Mouse (Mus musculus) stomach, embryonic 14.5 days (tissue): ENCODE measurements around the gene Itgae. TPM values are rescaled to one million over a fixed set of nuclear protein-coding genes. Genes with fewer than 3 reads are reported as not detected.

Experiments used
- ATAC-seq: fragments of 200-750 bp; cut with Nextera tagmentation; 2 replicates; pipeline ENCODE4 v1.8.0; 2017; ENCODE audit warnings: low read depth, moderate TSS enrichment; ENCODE audit not compliant: insufficient number of reproducible peaks, insufficient read depth, low FRiP score
- H3K27ac ChIP-seq: fragments of 300-500 bp; sonication (generic); 2 replicates; pipeline ENCODE4 v1.5.1; 2014; ENCODE audit warnings: mild to moderate bottlenecking, low read length, moderate library complexity, mixed read lengths
- H3K27me3 ChIP-seq: fragments of 300-500 bp; sonication (generic); 2 replicates; pipeline ENCODE4 v1.6.1; 2014; ENCODE audit warnings: low read length, control low read depth, mixed read lengths; ENCODE audit not compliant: control insufficient read depth, insufficient read depth
- H3K36me3 ChIP-seq: fragments of 300-500 bp; sonication (generic); 2 replicates; pipeline ENCODE4 v1.6.1; 2014; ENCODE audit warnings: mild to moderate bottlenecking, control low read depth, low read length, moderate library complexity, mixed read lengths; ENCODE audit not compliant: control insufficient read depth, insufficient read depth
- H3K4me1 ChIP-seq: fragments of 300-500 bp; sonication (generic); 2 replicates; pipeline ENCODE4 v1.6.1; 2014; ENCODE audit warnings: low read length, control low read depth, mixed read lengths; ENCODE audit not compliant: control insufficient read depth, insufficient read depth
- H3K4me2 ChIP-seq: fragments of 300-500 bp; sonication (generic); replicated peaks from 2 replicates; pipeline ENCODE4 v1.6.1; 2014; ENCODE audit warnings: low read depth, low read length, control low read depth
- H3K4me3 ChIP-seq: fragments of 300-500 bp; sonication (generic); 2 replicates; pipeline ENCODE4 v1.5.1; 2014; ENCODE audit warnings: low read depth, low read length, control low read depth
- H3K9ac ChIP-seq: fragments of 300-500 bp; sonication (generic); replicated peaks from 2 replicates; pipeline ENCODE4 v1.6.1; 2014; ENCODE audit warnings: low read depth, mild to moderate bottlenecking, control low read depth, low read length, moderate library complexity, mixed read lengths
- H3K9me3 ChIP-seq: fragments of 300-500 bp; sonication (generic); 2 replicates; pipeline ENCODE4 v1.6.1; 2016; ENCODE audit warnings: low read depth, low read length, control low read depth; ENCODE audit not compliant: control insufficient read depth
- WGBS: fragments of 180-500 bp; shearing (Covaris S2); extraction: QIAGEN DNeasy Blood & Tissue Kit; methylation state at CpG from one replicate; pipeline ENCODE4 v1.1.7; 2014; 5-methylcytosine and 5-hydroxymethylcytosine counted together
- polyA plus RNA-seq: library from polyadenylated mRNA; unstranded; fragments of >200 nt; fragmentation: Nextera tagmentation; extraction: Ambion mirVana; gene quantifications from 2 replicates; pipeline ENCODE4 v1.2.1, GENCODE M21; 2014

Itgae gene
- polyA plus RNA-seq, 1 experiment from 2014 or later = 0.51 TPM

- no peak overlapping the region for H3K4me3 ChIP-seq
- peaks cover 8% of the 10 kb centered on the region; the same call in 1 of the 2 replicates for H3K36me3 ChIP-seq
- H3K27me3 ChIP-seq = no peaks in the 10 kb centered on the region
- no peak for ATAC-seq
- H3K4me2 ChIP-seq = no peak overlapping the region
- no peaks in the 10 kb centered on the region for H3K9me3 ChIP-seq
- 0 out of 2 replicates have a peak, but pooled peaks cover 2% of the 10 kb centered on the region for H3K4me1 ChIP-seq
- peak overlapping the region; percentile 27; the same call in 1 of the 2 replicates for H3K27ac ChIP-seq
- WGBS = 72% methylated on average over 10 of the region's 10 CpGs
- no peak overlapping the region for H3K9ac ChIP-seq
Measured at GRCm38 (mm10) chr11:73084804-73085231, 5.6 kb upstream of the Itgae start.

- H3K9ac ChIP-seq = no peak overlapping the region
- no peak for ATAC-seq
- H3K27ac ChIP-seq = peak overlapping the region; percentile 29; the same call in 1 of the 2 replicates
Measured at GRCm38 (mm10) chr11:73085391-73085790, 5.0 kb upstream of the Itgae start.

GRCm38 (mm10) chr11:73087700-73088480 lies 2.5 kb upstream of the Itgae start:
- Histone ChIP-seq H3K9ac (no peak overlapping the region), H3K4me3 (no peak overlapping the region), H3K4me1 (0 out of 2 replicates have a peak, but pooled peaks cover 2% of the 10 kb centered on the region), H3K9me3 (no peaks in the 10 kb centered on the region), H3K4me2 (no peak overlapping the region), H3K36me3 (peaks cover 4% of the 10 kb centered on the region; the same call in 1 of the 2 replicates), H3K27ac (no peak overlapping the region), H3K27me3 (no peaks in the 10 kb centered on the region)
- ATAC-seq = no peak
- WGBS = 57% methylated on average over 6 of the region's 6 CpGs

More at GRCm38 (mm10) chr11:73085391-73085790, 5.0 kb upstream of the Itgae start:
- 62% methylated on average over 7 of the region's 7 CpGs for WGBS
- Histone ChIP-seq H3K36me3 (peaks cover 8% of the 10 kb centered on the region; the same call in 1 of the 2 replicates), H3K9me3 (no peaks in the 10 kb centered on the region), H3K27me3 (no peaks in the 10 kb centered on the region), H3K4me2 (no peak overlapping the region), H3K4me1 (0 out of 2 replicates have a peak, but pooled peaks cover 2% of the 10 kb centered on the region), H3K4me3 (no peak overlapping the region)

GRCm38 (mm10) chr11:73090826-73091225 lies 443 bp downstream of the Itgae start:
- no peaks in the 10 kb centered on the region for H3K9me3 ChIP-seq
- H3K27ac ChIP-seq = no peak overlapping the region
- no peaks in the 10 kb centered on the region for H3K4me1 ChIP-seq
- H3K27me3 ChIP-seq = no peaks in the 10 kb centered on the region
- no peak overlapping the region for H3K4me3 ChIP-seq
- H3K4me2 ChIP-seq = no peak overlapping the region
- ATAC-seq = no peak
- H3K9ac ChIP-seq = no peak overlapping the region
- H3K36me3 ChIP-seq = no peaks in the 10 kb centered on the region
- 88% methylated on average over 2 of the region's 2 CpGs for WGBS

GRCm38 (mm10) chr11:73092057-73092456 lies 1.7 kb downstream of the Itgae start:
- Histone ChIP-seq H3K9me3 (no peaks in the 10 kb centered on the region), H3K27me3 (no peaks in the 10 kb centered on the region), H3K4me1 (no peaks in the 10 kb centered on the region), H3K36me3 (no peaks in the 10 kb centered on the region), H3K4me2 (no peak overlapping the region), H3K9ac (no peak overlapping the region), H3K4me3 (no peak overlapping the region), H3K27ac (no peak overlapping the region)
- no peak for ATAC-seq
- 75% methylated on average over 4 of the region's 4 CpGs for WGBS

- H3K4me3 ChIP-seq = no peak overlapping the region
- H3K27ac ChIP-seq = no peak overlapping the region
- ATAC-seq = no peak
- 67% methylated on average over 7 of the region's 7 CpGs for WGBS
- no peak overlapping the region for H3K9ac ChIP-seq
- H3K27me3 ChIP-seq = no peaks in the 10 kb centered on the region
- no peaks in the 10 kb centered on the region for H3K4me1 ChIP-seq
- H3K9me3 ChIP-seq = no peaks in the 10 kb centered on the region
- no peaks in the 10 kb centered on the region for H3K36me3 ChIP-seq
- H3K4me2 ChIP-seq = no peak overlapping the region
Measured at GRCm38 (mm10) chr11:73092877-73093276, 2.5 kb downstream of the Itgae start.

- no peaks in the 10 kb centered on the region for H3K27me3 ChIP-seq
- H3K4me3 ChIP-seq = no peak overlapping the region
- no peaks in the 10 kb centered on the region for H3K9me3 ChIP-seq
- no peak overlapping the region for H3K27ac ChIP-seq
- no peaks in the 10 kb centered on the region for H3K4me1 ChIP-seq
- ATAC-seq = no peak
- no peak overlapping the region for H3K4me2 ChIP-seq
- no peaks in the 10 kb centered on the region for H3K36me3 ChIP-seq
- 81% methylated on average over 11 of the region's 11 CpGs for WGBS
- no peak overlapping the region for H3K9ac ChIP-seq
Measured at GRCm38 (mm10) chr11:73094231-73094995, 4.0 kb downstream of the Itgae start.

- WGBS = 55% methylated on average over 5 of the region's 5 CpGs
- Histone ChIP-seq H3K36me3 (no peaks in the 10 kb centered on the region), H3K9me3 (no peaks in the 10 kb centered on the region), H3K4me3 (no peak overlapping the region), H3K4me2 (no peak overlapping the region), H3K27ac (no peak overlapping the region), H3K27me3 (no peaks in the 10 kb centered on the region), H3K4me1 (no peaks in the 10 kb centered on the region), H3K9ac (no peak overlapping the region)
- ATAC-seq = no peak
Measured at GRCm38 (mm10) chr11:73098860-73099259, 8.5 kb downstream of the Itgae start.
